Mouse (Mus musculus) urinary bladder, postnatal 10 days (tissue): ENCODE results near the gene Mcoln2.

Experiments
- DNase-seq: peaks from one replicate; pipeline ENCODE4 v3.0.0; 2022; ENCODE audit warnings: low spot score

Mcoln2 gene

GRCm38 (mm10) chr3:146146131-146146530, 3.5 kb upstream of the Mcoln2 start:
- DNase-seq, result no peak

- no peak for DNase-seq
These were observed 396 bp downstream of the Mcoln2 start for GRCm38 (mm10) chr3:146150058-146150400.

DNA sequence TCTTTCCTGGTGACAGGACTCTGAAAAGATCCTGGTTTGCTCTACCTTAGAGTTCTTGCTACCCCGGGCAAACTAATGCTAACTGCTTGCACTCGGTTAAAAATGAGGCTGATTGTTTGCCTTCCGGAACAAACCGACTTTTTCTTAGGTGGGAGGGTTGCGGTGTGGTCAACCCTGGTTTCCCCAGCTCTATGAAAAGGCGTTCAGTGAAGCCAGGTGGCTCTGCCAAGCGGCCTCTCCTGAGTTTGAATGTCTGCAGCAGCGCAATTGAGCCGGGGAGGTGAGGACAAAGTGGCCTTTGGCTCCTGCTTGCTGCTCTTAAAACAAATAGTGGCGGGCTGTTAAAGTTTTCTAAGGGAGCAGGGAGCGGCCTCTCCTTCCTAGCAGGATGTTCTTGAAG, 927 bp downstream of the Mcoln2 start:
- DNase-seq, result no peak

DNA sequence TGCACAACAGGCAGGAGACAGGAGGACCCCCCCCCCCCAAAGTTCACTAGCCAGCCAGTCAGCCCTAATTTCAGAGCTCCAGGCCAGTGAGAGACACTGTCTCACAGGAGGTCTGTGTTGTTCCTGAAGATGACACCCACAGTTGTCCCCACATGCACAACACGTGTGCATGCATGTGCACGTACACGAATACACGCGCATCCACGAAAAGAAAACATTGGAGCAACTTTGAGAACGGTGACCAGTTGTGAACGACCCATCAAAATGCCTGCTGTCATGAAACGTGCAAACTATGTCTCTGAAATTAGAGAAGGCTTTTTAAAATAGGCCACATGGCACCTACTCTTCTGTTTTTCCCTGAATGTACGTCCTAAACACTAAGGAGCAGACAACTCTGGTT, 1.7 kb downstream of the Mcoln2 start:
- no peak for DNase-seq

DNA sequence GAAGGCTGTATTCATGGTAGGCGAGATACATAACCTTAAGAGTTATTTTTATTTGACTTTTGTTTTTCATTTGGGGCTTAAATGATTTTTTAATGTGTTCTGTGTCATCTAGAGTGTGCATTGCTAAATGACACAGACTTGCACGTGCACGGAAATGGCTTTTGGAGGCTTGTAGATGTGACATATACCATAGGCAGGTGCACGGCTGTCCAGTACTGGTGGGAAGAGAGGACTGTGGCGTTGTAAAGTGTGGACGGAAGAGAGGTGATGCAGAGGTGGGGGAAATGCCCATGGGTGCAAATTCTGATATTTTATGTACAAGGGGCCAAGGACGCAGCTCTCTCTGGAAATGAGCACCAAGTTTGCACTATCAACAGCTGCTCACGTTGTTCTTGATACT, 2.1 kb downstream of the Mcoln2 start:
- DNase-seq, result no peak

DNA sequence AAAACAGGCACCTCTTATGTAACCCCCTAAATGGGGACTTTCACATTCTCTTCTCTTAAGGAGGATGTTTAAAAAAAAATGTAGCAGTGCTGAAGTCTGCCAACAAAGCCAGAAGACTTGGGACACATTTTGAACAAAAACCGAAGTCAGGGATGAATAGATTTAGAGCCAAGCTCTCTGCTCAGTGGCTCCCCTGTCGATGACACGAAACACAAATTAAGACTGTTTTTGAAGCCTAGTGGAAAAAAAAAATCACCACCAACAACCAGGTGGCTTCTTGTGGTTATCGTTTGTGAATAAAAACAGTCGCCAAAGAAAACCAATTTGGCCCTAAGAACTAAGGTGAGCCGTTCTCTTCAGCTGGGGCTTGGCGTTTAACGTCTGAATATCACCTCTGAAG, 2.7 kb downstream of the Mcoln2 start:
- DNase-seq, result no peak

- no peak for DNase-seq
These were observed 3.3 kb downstream of the Mcoln2 start for GRCm38 (mm10) chr3:146152913-146153312.

GRCm38 (mm10) chr3:146153862-146154611, 4.4 kb downstream of the Mcoln2 start:
- DNase-seq, result no peak

- DNase-seq, result no peak
These were observed 6.3 kb downstream of the Mcoln2 start for GRCm38 (mm10) chr3:146155628-146156576.

DNA sequence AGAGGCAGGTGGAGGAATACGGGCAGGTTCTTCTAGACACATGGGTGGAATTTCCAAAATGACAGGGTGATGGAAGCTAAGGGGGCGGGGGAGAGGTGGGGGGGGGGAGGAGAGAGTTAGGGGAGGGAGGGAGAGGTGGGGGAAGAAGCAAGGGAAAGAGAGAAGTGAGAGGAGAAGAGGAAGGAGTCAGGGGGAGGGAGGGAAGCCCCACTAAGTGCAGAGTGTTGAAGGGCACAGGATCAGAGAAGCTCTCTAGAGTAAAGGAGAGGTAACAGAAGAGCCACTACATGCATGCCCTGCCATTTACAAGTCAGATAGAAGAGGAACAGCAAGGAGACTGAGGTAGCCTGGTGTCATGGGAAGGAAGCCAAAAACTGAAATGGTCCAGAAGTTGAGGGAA, 7.2 kb downstream of the Mcoln2 start:
- DNase-seq, result no peak

DNA sequence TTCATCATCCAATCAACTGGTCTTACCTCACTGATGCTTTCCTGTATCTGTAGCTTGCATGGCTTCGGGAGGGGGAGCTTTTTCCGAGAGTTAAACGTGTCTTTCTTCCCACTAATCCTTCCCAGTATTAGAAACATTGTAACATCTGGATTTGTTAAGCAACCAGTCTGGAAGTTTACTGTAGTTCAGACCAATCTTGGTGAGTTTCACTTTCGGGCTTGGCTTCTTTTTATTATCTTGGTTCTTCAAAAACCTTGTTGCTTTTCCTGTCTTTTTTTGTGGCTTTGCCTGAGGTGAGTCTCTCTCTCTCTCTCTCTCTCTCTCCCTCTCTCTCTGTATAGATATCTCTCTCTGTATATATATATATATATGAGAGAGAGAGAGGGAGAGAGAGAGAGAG, 8.4 kb downstream of the Mcoln2 start:
- no peak for DNase-seq

GRCm38 (mm10) chr3:146159360-146159759, 9.7 kb downstream of the Mcoln2 start:
- DNase-seq, result no peak

GRCm38 (mm10) chr3:146162197-146162596, 12.6 kb downstream of the Mcoln2 start:
- no peak for DNase-seq

DNA sequence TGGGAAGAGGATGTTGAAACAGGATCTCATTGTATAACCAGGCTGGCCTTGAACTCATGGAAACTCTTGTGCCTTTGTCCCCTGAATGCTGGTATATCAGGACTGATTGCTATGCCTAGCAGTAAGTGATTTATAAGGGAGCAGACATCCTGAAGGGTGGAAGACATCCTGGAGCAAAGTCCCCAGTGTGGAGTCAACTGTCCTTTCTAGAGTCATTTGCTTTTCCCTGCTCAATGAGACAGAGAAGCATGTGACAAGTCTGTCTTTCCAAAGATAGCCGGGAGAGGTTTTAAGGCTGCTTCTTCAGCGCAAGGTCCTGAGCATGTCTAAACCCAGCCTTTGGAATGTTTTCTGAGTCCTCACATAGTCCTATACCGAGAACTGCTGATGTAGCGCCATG, 19.7 kb downstream of the Mcoln2 start:
- no peak for DNase-seq

- DNase-seq, result no peak
These were observed 23.4 kb downstream of the Mcoln2 start for GRCm38 (mm10) chr3:146173030-146173429.

DNA sequence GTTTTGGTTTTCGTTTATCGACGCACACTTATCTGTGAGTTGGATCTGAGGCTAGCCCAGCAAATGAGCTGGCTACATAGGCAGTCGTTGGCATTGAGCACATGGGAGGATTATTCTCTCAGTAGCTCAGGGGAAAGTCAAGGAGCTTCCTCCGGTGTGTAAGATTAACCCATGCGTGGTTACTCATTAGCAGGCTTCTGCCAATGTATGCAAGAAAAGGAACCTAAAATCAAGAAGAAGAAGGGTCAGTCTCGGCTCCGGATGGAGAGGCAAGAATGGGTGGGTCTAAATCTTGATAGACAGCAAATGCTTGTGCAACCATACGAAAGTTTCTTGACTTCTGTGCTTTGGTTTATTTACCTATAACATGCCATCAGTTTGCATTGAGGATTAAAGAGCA, 24.6 kb downstream of the Mcoln2 start:
- DNase-seq, result no peak

DNA sequence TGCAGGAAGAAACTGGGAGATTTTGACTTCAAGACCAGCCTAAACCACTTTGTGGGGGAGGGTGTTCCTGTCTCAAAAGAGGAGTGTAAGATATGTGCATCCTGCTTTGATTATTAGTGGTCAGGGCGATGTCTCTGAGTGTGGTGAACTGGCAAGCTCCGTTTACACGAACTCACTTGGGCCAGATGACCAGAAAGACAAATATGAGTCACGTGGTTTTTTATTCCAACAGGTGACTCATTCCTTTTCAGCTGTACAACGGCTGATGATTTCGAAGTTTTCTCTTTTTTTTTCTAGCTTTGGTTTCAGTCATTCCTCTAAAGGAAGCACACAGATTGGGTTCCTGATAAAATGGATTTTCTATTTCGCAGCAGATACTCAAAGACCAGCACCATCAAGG, 27.7 kb downstream of the Mcoln2 start:
- DNase-seq, result no peak

DNA sequence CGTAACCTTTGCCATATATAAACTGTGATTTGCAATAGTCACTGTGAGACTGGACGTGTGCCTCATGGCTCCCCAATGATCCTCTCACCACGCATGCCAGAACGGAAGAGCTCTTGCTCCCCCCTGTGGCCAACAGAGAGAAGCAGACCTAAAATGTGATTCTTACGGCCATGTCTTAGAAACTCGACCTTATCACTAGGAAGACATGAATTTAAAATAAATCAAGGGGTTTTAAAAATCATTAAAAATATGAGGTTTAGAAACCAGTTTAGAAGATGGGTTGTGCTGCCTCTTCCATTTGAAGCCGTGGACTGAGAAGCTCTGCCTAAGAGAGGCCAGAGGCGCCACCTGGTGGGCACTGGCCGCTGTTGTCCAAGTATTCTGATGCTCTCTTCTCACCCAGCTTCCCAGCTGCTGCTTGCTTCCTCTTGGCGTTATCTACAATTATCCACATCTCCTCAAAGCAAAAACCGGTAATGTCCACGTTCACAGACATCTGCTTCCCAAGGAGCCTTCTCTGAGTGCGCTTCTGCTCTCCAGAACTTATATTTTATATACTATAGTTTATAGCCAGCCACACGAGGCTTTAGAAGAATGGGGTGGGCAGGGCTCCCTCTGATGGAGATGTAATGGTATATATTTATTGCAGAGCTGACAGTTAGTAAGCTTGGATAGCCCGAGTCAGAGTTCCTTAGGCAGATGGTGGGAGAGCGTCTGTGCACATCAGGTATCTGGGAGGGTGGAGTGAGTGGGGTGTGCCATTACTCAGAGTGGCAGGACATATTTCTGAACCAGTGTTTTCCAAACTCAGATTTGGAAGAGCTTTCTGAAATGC, 28.3 kb downstream of the Mcoln2 start:
- no peak for DNase-seq

- DNase-seq, result no peak
These were observed 30.7 kb downstream of the Mcoln2 start for GRCm38 (mm10) chr3:146180341-146180740.

GRCm38 (mm10) chr3:146180986-146181385, 31.4 kb downstream of the Mcoln2 start:
- DNase-seq, result no peak

- DNase-seq, result no peak
These were observed 35.5 kb downstream of the Mcoln2 start for GRCm38 (mm10) chr3:146184992-146185657.

DNA sequence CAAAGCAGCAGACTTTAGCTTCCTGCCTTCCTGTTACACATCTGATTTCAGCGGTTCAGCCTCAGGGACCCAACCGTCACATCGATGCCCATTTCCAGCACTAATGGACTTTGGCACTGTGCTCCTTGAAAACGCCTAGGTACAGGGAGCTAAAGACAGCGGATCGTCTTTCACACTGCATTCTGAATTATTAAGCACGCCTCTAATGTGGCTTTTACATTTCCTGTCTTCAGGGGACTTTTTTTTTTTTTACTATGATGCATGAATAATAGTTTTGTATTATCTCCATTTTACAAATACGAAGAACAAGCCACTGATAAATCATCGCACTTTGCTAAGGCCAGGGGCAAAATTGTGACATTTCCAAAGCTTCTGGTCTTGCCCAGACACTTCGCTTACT, 36.4 kb downstream of the Mcoln2 start:
- DNase-seq, result no peak
